Mouse (Mus musculus) embryonic facial prominence, embryonic 10.5 days (tissue): ENCODE measurements around the gene Vmn1r57. TPM values are rescaled to one million over a fixed set of nuclear protein-coding genes. Genes with fewer than 3 reads are reported as not detected.
"Not testable (repeated sequence)": the region's sequence is repeated elsewhere in the genome, so short reads cannot be mapped to it uniquely, and the experiment has no call there.

Experiments used
- DNase-seq: peaks from one replicate; pipeline ENCODE4 v3.0.0-alpha.2; 2017; ENCODE audit warnings: low spot score
- H3K27ac ChIP-seq: fragments of 300-500 bp; sonication (generic); replicated peaks from 2 replicates; pipeline ENCODE4 v1.5.1; 2016; ENCODE audit warnings: mild to moderate bottlenecking
- H3K27me3 ChIP-seq: fragments of 300-500 bp; sonication (generic); replicated peaks from 2 replicates; pipeline ENCODE4 v1.6.1; 2016; ENCODE audit warnings: low read depth, mild to moderate bottlenecking; ENCODE audit not compliant: poor library complexity, severe bottlenecking
- H3K36me3 ChIP-seq: fragments of 300-500 bp; sonication (generic); replicated peaks from 2 replicates; pipeline ENCODE4 v1.6.1; 2016; ENCODE audit warnings: mild to moderate bottlenecking, moderate library complexity
- H3K4me1 ChIP-seq: fragments of 300-500 bp; sonication (generic); 2 replicates; pipeline ENCODE4 v1.6.1; 2016
- H3K4me3 ChIP-seq: fragments of 300-500 bp; sonication (generic); 2 replicates; pipeline ENCODE4 v1.5.1; 2016; ENCODE audit warnings: mild to moderate bottlenecking, moderate library complexity
- H3K9me3 ChIP-seq: fragments of 300-500 bp; sonication (generic); 2 replicates; pipeline ENCODE4 v1.6.1; 2016; ENCODE audit warnings: mild to moderate bottlenecking
- WGBS: fragments of 180-500 bp; shearing (Covaris S2); methylation state at CpG from one replicate; pipeline ENCODE4 v1.1.7; 2016; 5-methylcytosine and 5-hydroxymethylcytosine counted together
- polyA plus RNA-seq: library from polyadenylated mRNA; unstranded; fragments of >200 nt; fragmentation: Nextera tagmentation; extraction: Ambion mirVana; gene quantifications from 2 replicates; pipeline ENCODE4 v1.2.1, GENCODE M21; 2016

Gene Vmn1r57
- polyA plus RNA-seq = not detected in 2 replicates

- H3K4me1 ChIP-seq, H3K27me3 ChIP-seq, H3K36me3 ChIP-seq, H3K4me3 ChIP-seq, DNase-seq, H3K27ac ChIP-seq, H3K9me3 ChIP-seq: not testable (repeated sequence)
- 69% methylated on average over 1 of the region's 1 CpGs for WGBS
Observed at GRCm38 (mm10) chr7:5218193-5218592, at the start of gene Vmn1r57. Vmn1r57 (plus strand) TSS chr7:5218493.

GRCm38 (mm10) chr7:5196647-5197046 lies 21.6 kb upstream of the Vmn1r57 start, which contains the start of gene Vmn1r56:
Vmn1r56 (minus strand) TSS chr7:5196747.
- not testable (repeated sequence) for H3K4me3 ChIP-seq, H3K27ac ChIP-seq, DNase-seq, H3K36me3 ChIP-seq, H3K27me3 ChIP-seq, H3K4me1 ChIP-seq
- H3K9me3 ChIP-seq = peaks cover 12% of the 10 kb centered on the region; the same call in 1 of the 2 replicates

GRCm38 (mm10) chr7:5263051-5263450 lies 44.8 kb downstream of the Vmn1r57 start:
- Histone ChIP-seq H3K9me3 (peaks cover 35% of the 10 kb centered on the region; the same call in 1 of the 2 replicates), H3K27ac (no peak overlapping the region), H3K36me3 (no peaks in the 10 kb centered on the region), H3K4me1 (no peaks in the 10 kb centered on the region), H3K27me3 (no peaks in the 10 kb centered on the region), H3K4me3 (no peak overlapping the region)
- DNase-seq = no peak
- 88% methylated on average over 3 of the region's 3 CpGs for WGBS

Other genes with a start within 250 kb of the Vmn1r57 start
- gene Sbk3, start 247.3 kb upstream of the Vmn1r57 start, polyA plus RNA-seq = 0.05 TPM in 1 of 2 replicates, not detected in the other
- gene Zfp579, start 222.3 kb upstream of the Vmn1r57 start, polyA plus RNA-seq = 24.8 and 29.3 TPM in 2 replicates
- 7.8 and 8.0 TPM in 2 replicates for gene Zfp524, start 204.1 kb upstream of the Vmn1r57 start, polyA plus RNA-seq
- 55.6 and 56.5 TPM in 2 replicates for gene Fiz1, start 203.8 kb upstream of the Vmn1r57 start, polyA plus RNA-seq
- gene Gm44973, start 203.0 kb upstream of the Vmn1r57 start, polyA plus RNA-seq = 0.38 and 1.3 TPM in 2 replicates
- 6.1 and 6.6 TPM in 2 replicates for gene Zfp865, start 198.1 kb upstream of the Vmn1r57 start, polyA plus RNA-seq
- gene Ccdc106, start 197.9 kb upstream of the Vmn1r57 start, polyA plus RNA-seq = 7.9 and 8.0 TPM in 2 replicates
- gene 4632433K11Rik, start 184.4 kb upstream of the Vmn1r57 start, polyA plus RNA-seq = not detected in 2 replicates
- gene Zfp784, start 180.0 kb upstream of the Vmn1r57 start, polyA plus RNA-seq = 2.7 and 2.8 TPM in 2 replicates
- gene Zfp580, start 167.0 kb upstream of the Vmn1r57 start, polyA plus RNA-seq = 29.8 and 33.9 TPM in 2 replicates
- 182 and 189 TPM in 2 replicates for gene U2af2, start 156.3 kb upstream of the Vmn1r57 start, polyA plus RNA-seq
- 56.7 and 58.8 TPM in 2 replicates for gene Epn1, start 138.3 kb upstream of the Vmn1r57 start, polyA plus RNA-seq
- gene Rfpl4, start 101.5 kb upstream of the Vmn1r57 start, polyA plus RNA-seq = not detected in 2 replicates
- 0.20 TPM in 2 replicates for gene Rasl2-9, start 92.5 kb upstream of the Vmn1r57 start, polyA plus RNA-seq
- gene Vmn1r55, start 68.8 kb upstream of the Vmn1r57 start, polyA plus RNA-seq = 0.01 TPM in 1 of 2 replicates, not detected in the other
- not detected in 2 replicates for gene Vmn1r56, start 21.7 kb upstream of the Vmn1r57 start, polyA plus RNA-seq
- gene Gm5065, start 132.0 kb downstream of the Vmn1r57 start, polyA plus RNA-seq = not detected in 2 replicates
- gene Nlrp2, start 132.5 kb downstream of the Vmn1r57 start, polyA plus RNA-seq = not detected in 2 replicates
- not detected in 2 replicates for gene Vmn1r58, start 194.9 kb downstream of the Vmn1r57 start, polyA plus RNA-seq
- not detected in 2 replicates for gene Vmn1r59, start 238.3 kb downstream of the Vmn1r57 start, polyA plus RNA-seq